Mouse (Mus musculus) megakaryocyte, embryonic 14.5 days (primary cell): ENCODE results near the gene Vmn1r36. TPM values are rescaled to one million over a fixed set of nuclear protein-coding genes. Genes with fewer than 3 reads are reported as not detected.
"Not testable (repeated sequence)": the region's sequence is repeated elsewhere in the genome, so short reads cannot be mapped to it uniquely, and the experiment has no call there.

Source experiments
- H3K27me3 ChIP-seq: replicated peaks from 2 replicates; pipeline ENCODE3; 2012; ENCODE audit warnings: inconsistent platforms
- H3K36me3 ChIP-seq: replicated peaks from 2 replicates; pipeline ENCODE3; 2012; ENCODE audit warnings: low read length, inconsistent platforms, mixed read lengths
- H3K4me1 ChIP-seq: 2 replicates; pipeline ENCODE4 v1.6.1; 2012; ENCODE audit warnings: inconsistent platforms
- H3K4me3 ChIP-seq: replicated peaks from 2 replicates; pipeline ENCODE3; 2012; ENCODE audit warnings: moderate library complexity, mild to moderate bottlenecking, inconsistent platforms
- H3K9me3 ChIP-seq: 2 replicates; pipeline ENCODE4 v1.6.1; 2012; ENCODE audit warnings: inconsistent platforms
- FLI1 ChIP-seq: IDR thresholded peaks from 2 replicates; pipeline ENCODE4 v1.6.1; 2012; ENCODE audit warnings: low read length, inconsistent platforms, mixed read lengths
- GATA1 ChIP-seq: IDR thresholded peaks from 3 replicates; pipeline ENCODE4 v1.6.1; 2012; ENCODE audit warnings: mixed read lengths, low read length, inconsistent platforms, borderline replicate concordance
- polyA plus RNA-seq: library from polyadenylated mRNA; stranded (reverse); fragments of >175 nt; gene quantifications from 2 replicates; pipeline ENCODE4 v1.2.3, GENCODE M21; 2012; ENCODE audit warnings: low replicate concordance; ENCODE audit not compliant: insufficient read depth

The Vmn1r36 gene
- not detected in 2 replicates for polyA plus RNA-seq

DNA sequence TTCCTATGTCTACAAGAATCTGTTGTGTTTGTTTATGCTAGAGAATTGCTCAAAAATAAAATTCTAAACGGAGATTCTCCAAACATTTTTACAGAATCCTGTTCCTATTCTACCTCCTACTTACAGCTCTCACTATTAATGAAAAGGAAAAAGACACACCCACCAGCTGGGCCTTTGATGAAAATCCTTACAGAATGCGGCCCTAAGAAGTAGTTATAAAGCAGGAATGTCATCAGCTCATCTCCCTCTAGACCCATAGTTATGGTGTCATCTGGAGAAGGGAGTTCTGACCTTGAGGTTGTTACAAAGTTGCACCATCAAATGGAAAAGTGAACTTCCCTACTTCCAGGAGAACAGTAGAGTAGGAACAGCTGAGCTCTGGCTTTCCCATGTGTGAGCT lies at the start of gene Vmn1r36:
Gene Vmn1r36 (minus strand): TSS at position 101 of the 400 bp plus-strand sequence.
- not testable (repeated sequence) for H3K4me1 ChIP-seq, H3K36me3 ChIP-seq, H3K9me3 ChIP-seq, H3K27me3 ChIP-seq, H3K4me3 ChIP-seq

DNA sequence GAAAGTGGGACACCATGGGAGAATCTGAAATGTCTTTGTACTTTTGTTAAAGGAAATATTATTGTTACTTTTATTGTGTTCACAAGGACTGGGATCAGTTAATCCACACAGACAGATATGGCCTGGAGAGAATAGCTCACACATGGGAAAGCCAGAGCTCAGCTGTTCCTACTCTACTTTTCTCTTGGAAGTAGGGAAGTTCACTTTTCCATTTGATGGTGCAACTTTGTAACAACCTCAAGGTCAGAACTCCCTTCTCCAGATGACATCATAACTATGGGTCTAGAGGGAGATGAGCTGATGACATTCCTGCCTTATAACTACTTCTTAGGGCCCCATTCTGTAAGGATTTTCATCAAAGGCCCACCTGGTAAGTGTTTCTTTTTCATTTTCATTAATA lies 10.1 kb upstream of the Vmn1r36 start, which contains the start of gene Vmn1r37:
Gene Vmn1r37 (plus strand): TSS at position 301 of the 400 bp plus-strand sequence.
- not testable (repeated sequence) for H3K4me1 ChIP-seq, H3K9me3 ChIP-seq, H3K4me3 ChIP-seq, H3K27me3 ChIP-seq, H3K36me3 ChIP-seq

DNA sequence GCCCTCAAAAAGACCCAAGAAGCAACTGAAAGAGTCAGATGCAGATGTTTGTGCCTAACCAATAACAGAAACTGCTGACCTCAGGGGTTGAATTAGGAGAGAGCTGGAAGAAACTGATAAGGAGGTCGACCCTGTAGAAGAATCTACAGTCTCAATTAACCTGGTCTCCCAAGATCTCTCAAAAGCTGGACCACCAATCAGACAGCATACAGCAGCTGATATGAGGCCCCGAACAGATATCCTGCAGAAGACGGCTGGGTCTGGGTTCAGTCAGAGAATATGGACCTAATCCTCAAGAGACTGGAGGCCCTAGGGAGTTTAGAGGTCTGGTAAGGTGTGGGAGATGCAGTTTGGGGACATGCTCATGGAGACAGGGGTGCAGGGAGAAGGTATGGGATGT lies 5.1 kb downstream of the Vmn1r36 start:
- H3K36me3 ChIP-seq, result no peaks in the 10 kb centered on the region
- H3K9me3 ChIP-seq, result no peaks in the 10 kb centered on the region
- H3K4me3 ChIP-seq, result no peak overlapping the region
- no peaks in the 10 kb centered on the region for H3K4me1 ChIP-seq
- no peaks in the 10 kb centered on the region for H3K27me3 ChIP-seq
- TF ChIP-seq FLI1 (no peak), GATA1 (no peak)

DNA sequence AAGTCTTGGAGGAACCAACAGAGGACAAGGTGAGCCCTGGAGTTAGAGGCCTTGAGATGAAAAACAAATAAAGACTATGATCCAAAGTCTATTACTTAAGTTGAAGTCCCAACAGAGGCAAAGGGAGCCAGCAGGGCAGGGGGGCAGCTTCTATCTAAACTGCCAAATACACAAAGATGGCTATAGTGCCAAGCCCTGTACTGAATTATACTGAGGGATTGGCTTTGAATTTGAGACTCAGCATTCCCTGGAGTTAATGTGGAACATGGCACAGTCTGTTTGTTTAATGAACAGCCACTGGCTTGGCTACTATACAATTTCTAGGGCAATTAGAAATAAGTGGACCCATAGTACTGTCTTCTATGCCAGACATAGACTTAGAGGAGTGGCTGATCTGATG lies 10.1 kb downstream of the Vmn1r36 start:
- H3K36me3 ChIP-seq, result no peaks in the 10 kb centered on the region
- no peak overlapping the region for H3K4me3 ChIP-seq
- TF ChIP-seq FLI1, result no peak
- no peak for TF ChIP-seq GATA1
- no peaks in the 10 kb centered on the region for H3K27me3 ChIP-seq
- 0 out of 2 replicates have a peak, but pooled peaks cover 2% of the 10 kb centered on the region for H3K9me3 ChIP-seq
- no peaks in the 10 kb centered on the region for H3K4me1 ChIP-seq

DNA sequence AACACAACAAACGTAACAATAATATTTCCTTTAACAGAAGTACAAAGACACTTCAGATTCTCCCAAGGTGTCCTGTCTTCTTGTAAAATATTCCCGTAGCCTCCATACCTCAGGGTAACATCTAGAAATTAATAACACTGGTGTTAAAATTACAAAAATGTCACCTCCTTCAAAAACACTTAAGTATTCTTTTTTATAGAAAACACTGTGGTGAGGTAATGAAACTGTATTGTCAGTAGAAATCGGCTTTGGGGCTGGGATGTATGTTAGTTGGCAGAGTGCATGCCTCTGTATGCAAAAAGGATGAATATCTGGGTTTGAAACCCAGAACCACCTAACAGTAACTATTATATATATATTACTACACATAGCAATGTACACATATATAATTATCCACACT lies 33.2 kb downstream of the Vmn1r36 start, which contains the start of gene Vmn1r35:
Gene Vmn1r35 (minus strand): TSS at position 101 of the 400 bp plus-strand sequence.
- TF ChIP-seq FLI1 (no peak), GATA1 (no peak)
- H3K27me3 ChIP-seq, result no peaks in the 10 kb centered on the region
- no peak within 1 kb of the TSS for H3K4me3 ChIP-seq
- H3K9me3 ChIP-seq, result no peaks in the 10 kb centered on the region
- H3K4me1 ChIP-seq, result no peaks in the 10 kb centered on the region
- no peaks in the 10 kb centered on the region for H3K36me3 ChIP-seq

Other genes starting within 250 kb of the Vmn1r36 start
- gene Mad2l1, start 183.8 kb downstream of the Vmn1r36 start, polyA plus RNA-seq, result 1.1 TPM in 1 of 2 replicates, not detected in the other
- not detected in 2 replicates for gene Vmn1r32, start 159.1 kb downstream of the Vmn1r36 start, polyA plus RNA-seq
- not detected in 2 replicates for gene Vmn1r33, start 100.9 kb downstream of the Vmn1r36 start, polyA plus RNA-seq
- gene Vmn1r34, start 75.3 kb downstream of the Vmn1r36 start, polyA plus RNA-seq, result not detected in 2 replicates
- not detected in 2 replicates for gene Vmn1r35, start 33.3 kb downstream of the Vmn1r36 start, polyA plus RNA-seq
- gene Vmn1r37, start 10.2 kb upstream of the Vmn1r36 start, polyA plus RNA-seq, result not detected in 2 replicates
- gene Vmn1r38, start 63.5 kb upstream of the Vmn1r36 start, polyA plus RNA-seq, result not detected in 2 replicates
- gene Vmn1r39, start 91.4 kb upstream of the Vmn1r36 start, polyA plus RNA-seq, result not detected in 2 replicates
- 6.0 and 24.2 TPM in 2 replicates for gene Gng12, start 177.2 kb upstream of the Vmn1r36 start, polyA plus RNA-seq